Mouse (Mus musculus) heart, adult 2 months (tissue): ENCODE measurements around the gene Endod1.

Source experiments
- CTCF ChIP-seq: fragments of 200-600 bp; IDR thresholded peaks from 2 replicates; pipeline ENCODE4 v1.8.1; 2022; ENCODE audit warnings: antibody characterized with exemption, mild to moderate bottlenecking, moderate library complexity
- EP300 ChIP-seq: fragments of 200-500 bp; IDR thresholded peaks from 2 replicates; pipeline ENCODE4 v1.6.1; 2011; ENCODE audit warnings: low read depth, low read length, control low read depth; ENCODE audit not compliant: insufficient read depth
- POLR2A ChIP-seq: fragments of 200-500 bp; IDR thresholded peaks from 2 replicates; pipeline ENCODE4 v1.6.1; 2011; ENCODE audit warnings: mild to moderate bottlenecking, low read depth, low read length, control low read depth; ENCODE audit not compliant: insufficient read depth

DNA sequence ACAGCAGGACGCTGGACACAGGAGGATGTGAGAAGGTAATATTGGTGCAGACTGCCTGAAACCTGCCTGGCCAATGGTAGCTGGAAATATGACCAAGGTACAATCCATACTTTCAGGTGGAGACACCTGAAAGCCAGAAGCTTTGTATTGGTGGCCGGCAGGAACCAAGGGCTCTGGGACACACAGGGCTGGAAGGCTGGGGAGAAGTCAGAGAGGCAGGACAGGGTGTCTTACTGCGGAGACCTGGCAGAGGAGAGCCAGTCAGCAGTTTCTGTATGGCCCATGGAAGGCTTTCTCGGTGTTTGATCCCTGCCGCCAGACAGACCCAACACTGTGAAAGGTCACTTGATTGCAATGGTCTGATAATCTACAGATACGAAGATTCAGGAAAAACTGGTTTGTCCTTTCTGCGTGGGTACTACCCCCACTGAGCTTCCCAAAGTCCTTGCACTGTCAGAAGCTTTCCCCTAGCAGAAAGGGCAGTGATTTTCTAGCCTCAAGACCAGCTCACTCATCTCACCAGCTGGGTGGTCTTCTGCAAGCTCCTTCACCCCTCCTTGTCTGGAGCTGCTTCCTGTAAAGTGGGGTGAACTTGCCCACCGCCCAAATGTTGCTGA, 1.4 kb downstream of the Endod1 start:
- TF ChIP-seq EP300 (no peak), POLR2A (no peak), CTCF (no peak)
